Mouse (Mus musculus): ENCODE measurements around the gene Vps37d.
A peak's percentile ranks its signal among the peaks of the same experiment; 100 is the strongest.
"Not testable (repeated sequence)": the region's sequence is repeated elsewhere in the genome, so short reads cannot be mapped to it uniquely, and the experiment has no call there.

The Vps37d gene

GRCm38 (mm10) chr5:135075655-135076054, 2.4 kb downstream of the Vps37d start:
- no peak for DNase-seq (ENCODE audit: low read depth, low spot score)

GRCm38 (mm10) chr5:135073349-135074150, 4.5 kb downstream of the Vps37d start:
- no peak for DNase-seq (ENCODE audit: low read depth, low spot score)

GRCm38 (mm10) chr5:135072720-135073119, 5.3 kb downstream of the Vps37d start:
- DNase-seq (ENCODE audit: low read depth, low spot score), result no peak

GRCm38 (mm10) chr5:135072061-135072460, 6.0 kb downstream of the Vps37d start:
- no peak for DNase-seq (ENCODE audit: low read depth, low spot score)

DNA sequence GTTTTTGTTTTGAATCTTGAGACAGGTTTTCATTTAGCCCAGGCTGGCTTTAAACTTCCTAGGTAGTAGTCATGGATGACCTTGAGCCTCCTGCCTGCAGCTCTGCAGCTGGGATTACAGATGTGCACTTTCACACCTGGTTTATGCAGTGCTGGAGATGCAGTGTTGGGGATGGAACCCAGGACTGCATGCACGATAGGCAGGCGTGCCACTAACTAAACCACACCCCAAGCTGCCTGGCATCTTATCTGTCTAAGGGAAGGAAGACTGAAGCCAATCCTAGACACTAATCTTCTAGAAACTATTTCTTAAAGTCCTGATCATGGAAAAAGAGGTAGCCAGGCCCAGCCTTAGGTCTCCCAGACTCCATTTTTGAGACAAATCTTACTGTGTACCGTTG, 7.6 kb downstream of the Vps37d start:
- DNase-seq (ENCODE audit: low read depth, low spot score), result no peak

DNA sequence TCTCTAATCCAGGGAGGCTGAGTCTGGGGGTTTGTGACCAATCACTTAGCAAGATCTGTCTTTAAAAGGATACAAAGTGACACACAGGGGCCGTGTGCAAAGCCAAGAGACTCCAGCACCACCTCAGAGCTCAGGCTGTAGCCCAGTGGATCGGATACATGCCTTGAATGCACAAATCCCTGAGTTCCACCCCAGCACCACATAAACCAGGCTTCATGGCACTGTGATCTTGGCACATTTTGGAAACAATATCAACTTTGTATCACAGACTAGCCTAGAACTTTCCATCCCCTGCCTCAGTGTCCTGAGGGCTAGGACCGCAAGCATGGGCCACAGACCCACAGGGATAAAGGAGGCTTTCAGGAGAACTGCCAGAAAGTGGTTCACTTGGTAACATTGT, 12.1 kb downstream of the Vps37d start:
- no peak for DNase-seq (ENCODE audit: low read depth, low spot score)

DNA sequence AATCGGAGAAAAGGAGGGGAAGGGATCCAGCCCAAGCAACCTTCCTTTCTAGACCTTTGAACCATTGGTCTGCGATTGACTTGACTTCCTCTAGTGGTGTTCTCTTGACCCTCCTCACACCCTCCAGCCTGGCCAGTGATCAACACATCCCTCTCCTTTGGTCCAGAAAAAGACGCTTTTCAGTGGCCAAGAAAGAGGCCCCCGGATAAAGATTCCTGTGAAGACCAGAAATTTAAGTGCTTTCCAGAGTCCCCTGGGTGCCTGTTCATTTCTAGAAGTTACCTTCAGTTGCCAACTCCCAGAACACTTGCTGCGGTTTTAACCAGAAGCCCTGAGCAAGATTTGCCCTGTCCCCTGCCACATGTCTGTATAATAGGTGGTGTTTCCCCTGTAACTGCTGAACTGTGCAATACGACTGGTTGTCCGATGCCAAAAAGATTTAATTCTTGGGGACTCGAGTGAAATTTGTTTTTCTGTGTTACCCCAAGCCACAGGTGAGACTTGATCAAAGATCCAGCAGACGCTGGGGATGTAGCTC, 13.1 kb downstream of the Vps37d start, which contains the start of gene Bud23:
TSS of gene Bud23 (minus strand) at position 51 of the 538 bp plus-strand sequence.
- not testable (repeated sequence) for DNase-seq (ENCODE audit: low read depth, low spot score)

GRCm38 (mm10) chr5:135064382-135064766, 13.7 kb downstream of the Vps37d start:
- no peak for DNase-seq (ENCODE audit: low read depth, low spot score)

GRCm38 (mm10) chr5:135063629-135064381, 14.3 kb downstream of the Vps37d start, which contains the start of gene Dnajc30:
Gene Dnajc30 (plus strand): TSS chr5:135064202.
- DNase-seq (ENCODE audit: low read depth, low spot score), result peak; percentile 98

DNA sequence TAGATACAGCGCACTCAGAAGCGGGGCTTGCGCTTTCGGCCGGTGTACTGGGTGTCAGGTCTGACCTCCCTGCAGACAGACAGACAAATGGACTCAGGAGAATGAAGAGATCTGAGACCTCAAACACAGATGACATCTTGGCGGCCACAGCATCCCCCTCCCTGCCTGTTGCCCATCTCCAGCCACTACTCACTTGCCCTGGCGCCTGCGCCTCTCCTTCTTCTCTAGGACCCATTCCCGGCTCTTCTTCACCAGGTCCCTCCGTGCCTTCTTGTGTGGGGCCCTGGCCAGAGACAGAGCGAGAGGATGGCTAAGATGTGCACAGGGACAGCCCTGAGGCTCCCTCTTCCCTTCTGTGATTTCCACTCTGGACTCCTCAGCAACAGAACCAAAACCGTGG, 24.7 kb downstream of the Vps37d start:
- DNase-seq (ENCODE audit: low read depth, low spot score), result no peak

DNA sequence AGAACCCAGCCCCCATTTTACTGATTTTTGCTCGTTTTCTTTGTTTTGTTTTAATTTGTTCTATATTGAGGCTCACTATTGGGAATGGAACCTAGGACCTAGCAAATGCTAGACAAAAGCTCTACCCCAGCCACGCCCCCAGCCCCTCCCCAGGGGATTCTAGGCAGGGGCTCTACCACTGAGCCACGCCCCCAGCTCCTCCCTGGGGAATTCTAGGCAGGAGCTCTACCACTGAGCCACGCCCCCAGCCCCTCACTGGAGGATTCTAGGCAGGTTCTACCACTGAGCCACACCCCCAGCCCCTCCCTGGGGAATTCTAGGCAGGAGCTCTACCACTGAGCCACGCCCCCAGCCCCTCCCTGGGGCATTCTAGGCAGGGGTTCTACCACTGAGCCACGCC, 28.8 kb downstream of the Vps37d start:
- DNase-seq (ENCODE audit: low read depth, low spot score), result not testable (repeated sequence)

DNA sequence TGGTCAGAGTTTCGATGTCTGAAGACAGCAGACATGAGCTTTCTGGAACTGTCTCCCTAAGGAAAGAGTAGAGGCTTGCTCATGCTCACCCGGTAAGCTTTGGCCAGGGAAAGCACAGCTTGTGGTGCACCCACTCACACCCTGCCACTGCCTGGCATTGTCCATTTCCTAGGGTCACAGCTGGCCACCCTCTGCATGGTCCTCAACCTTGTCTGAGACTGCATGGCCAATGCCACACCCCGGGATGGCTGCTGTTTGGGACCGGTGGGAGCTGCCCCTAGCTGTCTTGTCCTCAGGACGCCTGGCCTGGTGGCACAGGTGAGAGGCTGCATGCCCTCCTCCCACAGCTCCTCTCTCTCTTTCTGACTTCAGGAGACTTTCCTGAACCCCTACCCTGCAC, 29.5 kb downstream of the Vps37d start:
- DNase-seq (ENCODE audit: low read depth, low spot score), result no peak

DNA sequence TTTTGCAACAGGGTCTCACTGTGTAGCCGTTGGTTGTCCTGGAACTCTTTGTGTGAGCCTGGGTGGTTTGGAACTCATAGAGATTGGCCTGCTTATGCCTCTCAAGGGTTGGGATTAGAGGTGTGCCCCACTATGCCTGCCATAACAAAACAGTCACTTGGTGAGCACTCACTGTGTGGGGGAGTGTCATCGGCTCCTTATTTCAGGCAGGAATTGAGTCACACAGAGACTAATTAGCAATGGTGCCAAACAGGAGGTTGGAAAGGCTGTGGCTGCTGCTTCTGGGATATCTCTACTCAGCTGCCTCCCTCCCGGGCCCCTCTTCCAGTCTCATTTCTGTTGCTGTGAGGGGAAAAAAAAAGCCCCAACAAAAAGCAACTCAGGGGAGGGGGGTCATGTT, 33.5 kb downstream of the Vps37d start:
- DNase-seq (ENCODE audit: low read depth, low spot score), result no peak

GRCm38 (mm10) chr5:135042105-135042788, 35.8 kb downstream of the Vps37d start:
- no peak for DNase-seq (ENCODE audit: low read depth, low spot score)

DNA sequence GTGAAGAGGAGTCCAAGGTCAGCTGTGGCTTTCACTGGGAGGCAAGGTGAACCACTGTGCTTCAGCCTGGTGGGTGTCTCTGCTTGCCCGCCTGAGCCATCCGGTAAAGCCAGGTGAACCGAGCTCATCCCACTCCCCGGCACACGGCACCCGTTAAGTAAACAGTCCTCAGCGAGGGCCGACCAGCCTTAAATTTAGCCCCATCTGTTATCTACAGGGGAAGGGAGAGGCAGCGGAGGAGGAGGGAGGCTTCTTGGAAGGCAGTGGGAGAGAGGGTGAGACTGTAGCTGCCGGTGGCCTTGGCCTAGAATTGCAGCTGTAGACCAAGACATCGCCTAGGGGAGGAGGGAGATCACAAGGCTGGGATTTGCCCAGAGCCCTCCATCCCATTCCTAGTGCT, 37.3 kb downstream of the Vps37d start:
- DNase-seq (ENCODE audit: low read depth, low spot score), result no peak

DNA sequence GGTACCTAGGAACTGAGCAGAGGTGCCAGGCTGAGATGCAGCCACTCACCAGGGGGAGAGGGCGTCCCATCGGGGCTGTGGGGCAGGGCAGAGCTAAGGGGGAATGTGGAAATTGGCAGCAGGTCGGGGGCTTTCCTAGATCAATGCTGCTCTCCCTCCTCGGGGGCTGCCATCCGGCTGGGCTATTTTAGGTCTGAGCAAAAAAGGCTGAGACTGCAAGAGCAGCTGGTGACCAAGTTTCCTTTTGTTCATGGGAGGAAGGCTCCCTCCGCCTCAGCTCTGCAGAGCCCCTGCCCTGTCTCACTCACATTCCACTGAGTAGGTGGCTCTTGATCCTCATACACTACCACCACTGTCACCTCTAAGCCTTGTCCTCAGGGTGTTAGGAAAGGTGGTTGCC, 38.0 kb downstream of the Vps37d start:
- no peak for DNase-seq (ENCODE audit: low read depth, low spot score)

DNA sequence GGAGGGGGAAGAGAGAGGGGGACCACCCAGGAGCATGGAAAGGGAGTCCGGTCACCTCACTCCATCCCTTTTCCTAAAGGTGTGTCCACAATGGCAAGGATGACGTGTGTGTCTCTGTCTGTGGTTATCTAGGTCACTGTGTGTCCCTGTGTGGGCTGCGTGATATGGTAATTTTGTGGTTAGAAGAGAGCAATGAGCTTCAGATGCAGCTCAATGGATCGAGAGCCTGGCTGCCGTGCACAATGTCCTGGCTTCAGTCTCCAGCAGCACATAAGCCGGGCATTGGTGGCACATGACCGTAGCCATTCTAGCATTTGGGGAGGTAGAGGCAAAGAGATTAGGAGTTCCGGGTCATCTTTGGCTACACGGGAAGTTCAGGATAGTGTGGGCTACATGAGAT, 38.5 kb downstream of the Vps37d start:
- no peak for DNase-seq (ENCODE audit: low read depth, low spot score)

DNA sequence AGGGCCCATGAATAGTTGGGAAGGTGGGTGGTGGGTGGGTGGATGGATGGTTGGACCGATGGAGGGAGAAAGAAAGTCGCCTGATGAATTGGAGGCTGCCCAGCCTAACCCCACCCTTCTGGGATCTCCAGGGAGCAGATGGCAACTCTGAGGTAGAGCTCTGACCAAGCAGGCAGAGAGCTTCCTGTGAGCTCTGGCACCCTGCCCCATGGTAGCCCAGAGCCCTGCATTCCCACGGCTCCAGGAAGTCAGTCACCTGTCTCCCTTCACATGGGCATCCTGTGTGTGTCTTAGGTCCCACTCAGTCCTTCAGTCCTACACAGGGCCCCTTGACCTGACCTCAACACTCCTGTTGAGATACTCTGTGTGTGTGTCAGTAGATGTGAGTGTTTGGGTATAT, 40.1 kb downstream of the Vps37d start:
- DNase-seq (ENCODE audit: low read depth, low spot score), result no peak

DNA sequence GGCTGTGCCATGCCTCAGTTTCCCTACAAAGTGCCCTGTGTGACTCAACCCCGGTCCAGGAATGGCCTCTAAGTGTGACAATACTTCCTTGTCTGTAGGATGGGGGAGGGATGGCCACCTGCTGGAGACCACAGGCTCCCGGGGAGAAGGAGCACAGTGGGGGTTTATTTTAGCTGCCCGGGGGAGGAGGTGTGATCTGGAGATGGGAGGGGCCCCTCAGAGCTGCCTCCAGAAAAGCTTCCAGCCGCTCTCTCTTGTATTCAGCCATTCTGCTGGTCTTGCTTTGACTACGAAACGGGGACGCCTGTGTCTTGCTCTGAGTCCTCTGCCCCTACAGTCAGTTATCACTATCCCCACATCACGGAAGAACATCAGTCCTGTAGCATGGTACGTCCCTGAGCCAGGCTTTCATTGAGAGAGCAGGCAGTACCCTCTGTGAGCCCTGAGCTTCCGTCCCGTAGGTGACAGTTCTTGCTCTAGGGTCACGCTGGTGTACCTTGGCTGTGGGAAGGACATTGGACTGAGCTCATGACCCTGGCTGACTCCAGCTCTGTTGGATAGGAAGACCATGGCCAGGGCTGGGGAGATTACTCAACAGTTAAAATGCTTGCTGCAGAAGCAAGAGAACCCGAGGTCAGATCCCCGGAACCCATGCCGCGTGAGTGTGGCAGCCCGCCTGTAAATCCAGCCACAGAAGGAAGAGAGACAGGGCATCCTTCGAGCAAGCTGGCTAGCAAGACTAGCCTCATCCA, 42.3 kb downstream of the Vps37d start:
- no peak for DNase-seq (ENCODE audit: low read depth, low spot score)

DNA sequence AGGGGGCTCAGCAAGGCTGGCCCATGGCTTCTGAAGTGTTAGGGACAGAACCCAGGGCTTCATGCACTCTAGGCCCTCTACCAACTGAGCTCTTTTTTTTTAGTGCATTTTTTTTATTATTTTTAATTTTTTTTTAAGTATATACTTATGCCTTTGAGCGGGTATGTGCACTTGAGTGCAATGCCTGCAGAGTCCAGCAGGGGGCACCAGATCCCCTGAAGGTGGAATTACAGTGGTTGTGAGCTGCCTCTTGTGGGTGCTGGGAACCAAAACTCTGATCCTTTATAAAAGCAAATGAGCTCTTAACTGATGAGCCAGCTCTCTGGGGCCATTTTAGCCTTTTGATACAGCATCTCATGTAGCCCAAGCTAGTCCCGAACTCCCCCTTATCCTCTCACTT, 43.5 kb downstream of the Vps37d start:
- DNase-seq (ENCODE audit: low read depth, low spot score), result no peak

- DNase-seq (ENCODE audit: low read depth, low spot score), result no peak
Observed at GRCm38 (mm10) chr5:135032581-135032980, 45.5 kb downstream of the Vps37d start.
